Mouse (Mus musculus): ENCODE data around the gene Treh.

Gene Treh

GRCm38 (mm10) chr9:44678288-44678871 is 5.3 kb downstream of the Treh start:
- DNase-seq (ENCODE audit: low read depth, low spot score): peak; percentile 7

GRCm38 (mm10) chr9:44679565-44679964 is 6.5 kb downstream of the Treh start:
- no peak for DNase-seq (ENCODE audit: low read depth, low spot score)

- DNase-seq (ENCODE audit: low read depth, low spot score): no peak
Observed at GRCm38 (mm10) chr9:44683046-44683445, 10.0 kb downstream of the Treh start.

GRCm38 (mm10) chr9:44685346-44686330 is 12.6 kb downstream of the Treh start:
- peak; percentile 74 for DNase-seq (ENCODE audit: low read depth, low spot score)

- peak; percentile 26 for DNase-seq (ENCODE audit: low read depth, low spot score)
Observed at GRCm38 (mm10) chr9:44686638-44687037, 13.6 kb downstream of the Treh start.

GRCm38 (mm10) chr9:44688013-44688412 is 15.0 kb downstream of the Treh start:
- no peak for DNase-seq (ENCODE audit: low read depth, low spot score)

GRCm38 (mm10) chr9:44690641-44691040 is 17.6 kb downstream of the Treh start:
- peak; percentile 13 for DNase-seq (ENCODE audit: low read depth, low spot score)

- DNase-seq (ENCODE audit: low read depth, low spot score): peak; percentile 38
Observed at GRCm38 (mm10) chr9:44691671-44692520, 18.9 kb downstream of the Treh start.

- no peak for DNase-seq (ENCODE audit: low read depth, low spot score)
Observed at GRCm38 (mm10) chr9:44693071-44693470, 20.0 kb downstream of the Treh start.

- DNase-seq (ENCODE audit: low read depth, low spot score): no peak
Observed at GRCm38 (mm10) chr9:44697866-44698265, 24.8 kb downstream of the Treh start.

GRCm38 (mm10) chr9:44699196-44699595 is 26.2 kb downstream of the Treh start:
- no peak for DNase-seq (ENCODE audit: low read depth, low spot score)

GRCm38 (mm10) chr9:44699730-44700129 is 26.7 kb downstream of the Treh start:
- DNase-seq (ENCODE audit: low read depth, low spot score): no peak

GRCm38 (mm10) chr9:44707749-44708428 is 34.9 kb downstream of the Treh start:
- no peak for DNase-seq (ENCODE audit: low read depth, low spot score)

GRCm38 (mm10) chr9:44708429-44708765 is 35.4 kb downstream of the Treh start:
- no peak for DNase-seq (ENCODE audit: low read depth, low spot score)

- no peak for DNase-seq (ENCODE audit: low read depth, low spot score)
Observed at GRCm38 (mm10) chr9:44708925-44709324, 35.9 kb downstream of the Treh start.

GRCm38 (mm10) chr9:44709600-44709999 is 36.6 kb downstream of the Treh start:
- peak; percentile 64 for DNase-seq (ENCODE audit: low read depth, low spot score)

- no peak for DNase-seq (ENCODE audit: low read depth, low spot score)
Observed at GRCm38 (mm10) chr9:44710213-44710612, 37.2 kb downstream of the Treh start.

- no peak for DNase-seq (ENCODE audit: low read depth, low spot score)
Observed at GRCm38 (mm10) chr9:44711602-44712001, 38.6 kb downstream of the Treh start.

GRCm38 (mm10) chr9:44713080-44713479 is 40.0 kb downstream of the Treh start:
- no peak for DNase-seq (ENCODE audit: low read depth, low spot score)

GRCm38 (mm10) chr9:44713574-44713973 is 40.5 kb downstream of the Treh start:
- DNase-seq (ENCODE audit: low read depth, low spot score): no peak

- DNase-seq (ENCODE audit: low read depth, low spot score): no peak
Observed at GRCm38 (mm10) chr9:44715109-44715508, 42.1 kb downstream of the Treh start.

All from 3T3-L1 (cell line).